Mouse (Mus musculus): ENCODE results near the gene Dusp12. TPM values are rescaled to one million over a fixed set of nuclear protein-coding genes. Genes with fewer than 3 reads are reported as not detected.

The Dusp12 gene
- polyA plus RNA-seq, 1 experiment from 2014 or later, result 24.9 TPM

Other genes starting within 250 kb of the Dusp12 start
- gene Olfml2b, start 241.0 kb downstream of the Dusp12 start, polyA plus RNA-seq (2015; fragmentation: Nextera tagmentation; extraction: Ambion mirVana), result 35.8 and 38.4 TPM in 2 replicates
- 10.1 TPM in 2 replicates for gene Atf6, start 17.8 kb downstream of the Dusp12 start, polyA plus RNA-seq (2015; fragmentation: Nextera tagmentation; extraction: Ambion mirVana)
- 0.48 and 0.76 TPM in 2 replicates for gene Gm26620, start 475 bp downstream of the Dusp12 start, polyA plus RNA-seq (2015; fragmentation: Nextera tagmentation; extraction: Ambion mirVana)
- gene Fcrlb, start 27.4 kb upstream of the Dusp12 start, polyA plus RNA-seq (2015; fragmentation: Nextera tagmentation; extraction: Ambion mirVana), result 0.11 TPM in 1 of 2 replicates, not detected in the other
- 0.14 and 0.20 TPM in 2 replicates for gene Fcrla, start 42.0 kb upstream of the Dusp12 start, polyA plus RNA-seq (2015; fragmentation: Nextera tagmentation; extraction: Ambion mirVana)
- 0.27 and 0.76 TPM in 2 replicates for gene Fcgr2b, start 91.0 kb upstream of the Dusp12 start, polyA plus RNA-seq (2015; fragmentation: Nextera tagmentation; extraction: Ambion mirVana)
- 0.37 and 0.85 TPM in 2 replicates for gene Fcgr4, start 133.4 kb upstream of the Dusp12 start, polyA plus RNA-seq (2015; fragmentation: Nextera tagmentation; extraction: Ambion mirVana)
- gene Fcgr3, start 179.4 kb upstream of the Dusp12 start, polyA plus RNA-seq (2015; fragmentation: Nextera tagmentation; extraction: Ambion mirVana), result 6.9 and 9.1 TPM in 2 replicates
- 2.8 TPM in 2 replicates for gene Cfap126, start 228.4 kb upstream of the Dusp12 start, polyA plus RNA-seq (2015; fragmentation: Nextera tagmentation; extraction: Ambion mirVana)